Mouse (Mus musculus): Measurements from ENCODE around the gene Vps26a. TPM values are rescaled to one million over a fixed set of nuclear protein-coding genes. Genes with fewer than 3 reads are reported as not detected.
"Not testable (repeated sequence)": the region's sequence is repeated elsewhere in the genome, so short reads cannot be mapped to it uniquely, and the experiment has no call there.

Vps26a gene
- polyA plus RNA-seq, 1 experiment from 2014 or later = 57.5 TPM

GRCm38 (mm10) chr10:62481108-62481852 is 5.3 kb downstream of the Vps26a start:
- Histone ChIP-seq H3K27me3 (ENCODE audit: control insufficient read depth, insufficient read depth, low read length) (no peaks in the 10 kb centered on the region), H3K4me3 (ENCODE audit: low read depth, low read length) (no peak overlapping the region), H3K36me3 (ENCODE audit: control insufficient read depth, insufficient read depth, low read length) (no peaks in the 10 kb centered on the region), H3K27ac (ENCODE audit: low read depth, low read length) (no peak overlapping the region), H3K4me1 (ENCODE audit: control insufficient read depth, insufficient read depth, low read length) (peaks cover 5% of the 10 kb centered on the region; the same call in 1 of the 2 replicates), H3K9me3 (ENCODE audit: control insufficient read depth, low read length) (no peaks in the 10 kb centered on the region), H3K4me2 (ENCODE audit: low read depth, low read length) (no peak overlapping the region), H3K9ac (replicated peaks; ENCODE audit: low read depth, low read length) (no peak overlapping the region)
- 59% methylated on average over 7 of the region's 7 CpGs for WGBS
- no peak for ATAC-seq (ENCODE audit: low read depth)

GRCm38 (mm10) chr10:62476980-62477379 is 9.6 kb downstream of the Vps26a start:
- H3K27me3 ChIP-seq (ENCODE audit: control insufficient read depth, insufficient read depth, low read length) = no peaks in the 10 kb centered on the region
- 62% methylated on average over 2 of the region's 2 CpGs for WGBS
- no peaks in the 10 kb centered on the region for H3K9me3 ChIP-seq (ENCODE audit: control insufficient read depth, low read length)
- no peak overlapping the region for H3K9ac ChIP-seq (replicated peaks; ENCODE audit: low read depth, low read length)
- no peak overlapping the region for H3K4me3 ChIP-seq (ENCODE audit: low read depth, low read length)
- no peaks in the 10 kb centered on the region for H3K4me1 ChIP-seq (ENCODE audit: control insufficient read depth, insufficient read depth, low read length)
- H3K36me3 ChIP-seq (ENCODE audit: control insufficient read depth, insufficient read depth, low read length) = no peaks in the 10 kb centered on the region
- no peak for ATAC-seq (ENCODE audit: low read depth)
- H3K27ac ChIP-seq (ENCODE audit: low read depth, low read length) = no peak overlapping the region
- no peak overlapping the region for H3K4me2 ChIP-seq (ENCODE audit: low read depth, low read length)

- H3K4me3 ChIP-seq (ENCODE audit: low read depth, low read length) = no peak overlapping the region
- H3K9ac ChIP-seq (replicated peaks; ENCODE audit: low read depth, low read length) = no peak overlapping the region
- no peaks in the 10 kb centered on the region for H3K4me1 ChIP-seq (ENCODE audit: control insufficient read depth, insufficient read depth, low read length)
- no peaks in the 10 kb centered on the region for H3K36me3 ChIP-seq (ENCODE audit: control insufficient read depth, insufficient read depth, low read length)
- H3K4me2 ChIP-seq (ENCODE audit: low read depth, low read length) = no peak overlapping the region
- ATAC-seq (ENCODE audit: low read depth) = no peak
- H3K9me3 ChIP-seq (ENCODE audit: control insufficient read depth, low read length) = no peaks in the 10 kb centered on the region
- 92% methylated on average over 10 of the region's 10 CpGs for WGBS
- H3K27me3 ChIP-seq (ENCODE audit: control insufficient read depth, insufficient read depth, low read length) = no peaks in the 10 kb centered on the region
- no peak overlapping the region for H3K27ac ChIP-seq (ENCODE audit: low read depth, low read length)
Observed at GRCm38 (mm10) chr10:62474944-62475343, 11.7 kb downstream of the Vps26a start.

- Histone ChIP-seq H3K4me2 (ENCODE audit: low read depth, low read length) (no peak overlapping the region), H3K27ac (ENCODE audit: low read depth, low read length) (no peak overlapping the region), H3K36me3 (ENCODE audit: control insufficient read depth, insufficient read depth, low read length) (0 out of 2 replicates have a peak, but pooled peaks cover 8% of the 10 kb centered on the region), H3K4me1 (ENCODE audit: control insufficient read depth, insufficient read depth, low read length) (no peaks in the 10 kb centered on the region), H3K27me3 (ENCODE audit: control insufficient read depth, insufficient read depth, low read length) (no peaks in the 10 kb centered on the region), H3K9ac (replicated peaks; ENCODE audit: low read depth, low read length) (no peak overlapping the region), H3K9me3 (ENCODE audit: control insufficient read depth, low read length) (no peaks in the 10 kb centered on the region), H3K4me3 (ENCODE audit: low read depth, low read length) (no peak overlapping the region)
- no peak for ATAC-seq (ENCODE audit: low read depth)
- WGBS = 37% methylated on average over 5 of the region's 5 CpGs
Observed at GRCm38 (mm10) chr10:62471105-62471504, 15.5 kb downstream of the Vps26a start.

- H3K27ac ChIP-seq (ENCODE audit: low read depth, low read length) = no peak overlapping the region
- H3K4me3 ChIP-seq (ENCODE audit: low read depth, low read length) = no peak overlapping the region
- ATAC-seq (ENCODE audit: low read depth) = no peak
- no peak overlapping the region for H3K9ac ChIP-seq (replicated peaks; ENCODE audit: low read depth, low read length)
- H3K4me1 ChIP-seq (ENCODE audit: control insufficient read depth, insufficient read depth, low read length) = no peaks in the 10 kb centered on the region
- no peaks in the 10 kb centered on the region for H3K9me3 ChIP-seq (ENCODE audit: control insufficient read depth, low read length)
- 0 out of 2 replicates have a peak, but pooled peaks cover 8% of the 10 kb centered on the region for H3K36me3 ChIP-seq (ENCODE audit: control insufficient read depth, insufficient read depth, low read length)
- H3K4me2 ChIP-seq (ENCODE audit: low read depth, low read length) = no peak overlapping the region
- no peaks in the 10 kb centered on the region for H3K27me3 ChIP-seq (ENCODE audit: control insufficient read depth, insufficient read depth, low read length)
- WGBS = 96% methylated on average over 4 of the region's 4 CpGs
Observed at GRCm38 (mm10) chr10:62469736-62470135, 16.9 kb downstream of the Vps26a start.

GRCm38 (mm10) chr10:62461321-62461720 is 25.3 kb downstream of the Vps26a start:
- no peak overlapping the region for H3K4me2 ChIP-seq (ENCODE audit: low read depth, low read length)
- H3K27ac ChIP-seq (ENCODE audit: low read depth, low read length) = no peak overlapping the region
- H3K4me1 ChIP-seq (ENCODE audit: control insufficient read depth, insufficient read depth, low read length) = no peaks in the 10 kb centered on the region
- H3K9ac ChIP-seq (replicated peaks; ENCODE audit: low read depth, low read length) = no peak overlapping the region
- H3K9me3 ChIP-seq (ENCODE audit: control insufficient read depth, low read length) = no peaks in the 10 kb centered on the region
- no peak overlapping the region for H3K4me3 ChIP-seq (ENCODE audit: low read depth, low read length)
- ATAC-seq (ENCODE audit: low read depth) = no peak
- H3K27me3 ChIP-seq (ENCODE audit: control insufficient read depth, insufficient read depth, low read length) = no peaks in the 10 kb centered on the region
- peaks cover 20% of the 10 kb centered on the region for H3K36me3 ChIP-seq (ENCODE audit: control insufficient read depth, insufficient read depth, low read length)

- Histone ChIP-seq H3K4me1 (ENCODE audit: control insufficient read depth, insufficient read depth, low read length) (peaks cover 14% of the 10 kb centered on the region; the same call in 1 of the 2 replicates), H3K36me3 (ENCODE audit: control insufficient read depth, insufficient read depth, low read length) (peaks cover 14% of the 10 kb centered on the region)
- not testable (repeated sequence) for ATAC-seq (ENCODE audit: low read depth); H3K27me3 ChIP-seq (ENCODE audit: control insufficient read depth, insufficient read depth, low read length); H3K27ac ChIP-seq (ENCODE audit: low read depth, low read length); H3K9ac ChIP-seq (replicated peaks; ENCODE audit: low read depth, low read length); H3K9me3 ChIP-seq (ENCODE audit: control insufficient read depth, low read length); H3K4me2 ChIP-seq (ENCODE audit: low read depth, low read length); H3K4me3 ChIP-seq (ENCODE audit: low read depth, low read length)
- 74% methylated on average over 11 of the region's 11 CpGs for WGBS
Observed at GRCm38 (mm10) chr10:62452001-62452400, 34.6 kb downstream of the Vps26a start.

- Histone ChIP-seq H3K4me1 (ENCODE audit: control insufficient read depth, insufficient read depth, low read length) (peaks cover 14% of the 10 kb centered on the region; the same call in 1 of the 2 replicates), H3K4me2 (ENCODE audit: low read depth, low read length) (peak overlapping the region; percentile 49), H3K36me3 (ENCODE audit: control insufficient read depth, insufficient read depth, low read length) (peaks cover 19% of the 10 kb centered on the region), H3K27me3 (ENCODE audit: control insufficient read depth, insufficient read depth, low read length) (no peaks in the 10 kb centered on the region), H3K27ac (ENCODE audit: low read depth, low read length) (peak overlapping the region; percentile 87), H3K9me3 (ENCODE audit: control insufficient read depth, low read length) (no peaks in the 10 kb centered on the region), H3K9ac (replicated peaks; ENCODE audit: low read depth, low read length) (peak overlapping the region; percentile 83), H3K4me3 (ENCODE audit: low read depth, low read length) (peak overlapping the region; percentile 76)
- 39% methylated on average over 18 of the region's 18 CpGs for WGBS
- no peak for ATAC-seq (ENCODE audit: low read depth)
Observed at GRCm38 (mm10) chr10:62450280-62450640, 36.3 kb downstream of the Vps26a start.

- peaks cover 23% of the 10 kb centered on the region for H3K36me3 ChIP-seq (ENCODE audit: control insufficient read depth, insufficient read depth, low read length)
- peak within 1 kb of the TSS; percentile 87 for H3K27ac ChIP-seq (ENCODE audit: low read depth, low read length)
- no peaks in the 10 kb centered on the region for H3K9me3 ChIP-seq (ENCODE audit: control insufficient read depth, low read length)
- peak within 1 kb of the TSS; percentile 83 for H3K9ac ChIP-seq (replicated peaks; ENCODE audit: low read depth, low read length)
- H3K4me3 ChIP-seq (ENCODE audit: low read depth, low read length) = peak within 1 kb of the TSS; percentile 76
- H3K27me3 ChIP-seq (ENCODE audit: control insufficient read depth, insufficient read depth, low read length) = no peaks in the 10 kb centered on the region
- peaks cover 14% of the 10 kb centered on the region; the same call in 1 of the 2 replicates for H3K4me1 ChIP-seq (ENCODE audit: control insufficient read depth, insufficient read depth, low read length)
- peak; percentile 94 for ATAC-seq (ENCODE audit: low read depth)
- H3K4me2 ChIP-seq (ENCODE audit: low read depth, low read length) = peak within 1 kb of the TSS; percentile 49
- under 1% methylated on average over 72 of the region's 73 CpGs for WGBS
Observed at GRCm38 (mm10) chr10:62449364-62450279, 37.0 kb downstream of the Vps26a start, which contains the start of the genes 4930507D05Rik and Supv3l1. Gene 4930507D05Rik, plus strand, starts transcription at chr10:62449489. Gene Supv3l1, minus strand, starts transcription at chr10:62449738.
